Mouse (Mus musculus) limb, embryonic 12.5 days (tissue): ENCODE data around the gene Slc35b3. TPM values are rescaled to one million over a fixed set of nuclear protein-coding genes. Genes with fewer than 3 reads are reported as not detected.

Experiments
- ATAC-seq: fragments of 200-750 bp; cut with Nextera tagmentation; 2 replicates; pipeline ENCODE4 v1.8.0; 2017; ENCODE audit warnings: low read depth, moderate TSS enrichment; ENCODE audit not compliant: insufficient number of reproducible peaks, insufficient read depth, low FRiP score, low TSS enrichment
- H3K27ac ChIP-seq: fragments of 300-500 bp; sonication (generic); 2 replicates; pipeline ENCODE4 v1.5.1; 2016; ENCODE audit warnings: mild to moderate bottlenecking, moderate library complexity
- H3K27me3 ChIP-seq: fragments of 300-500 bp; sonication (generic); 2 replicates; pipeline ENCODE4 v1.6.1; 2016; ENCODE audit warnings: mild to moderate bottlenecking, moderate library complexity
- H3K36me3 ChIP-seq: fragments of 300-500 bp; sonication (generic); 2 replicates; pipeline ENCODE4 v1.6.1; 2016; ENCODE audit warnings: mild to moderate bottlenecking, moderate library complexity
- H3K4me1 ChIP-seq: fragments of 300-500 bp; sonication (generic); replicated peaks from 2 replicates; pipeline ENCODE4 v1.6.1; 2016
- H3K4me2 ChIP-seq: fragments of 300-500 bp; sonication (generic); 2 replicates; pipeline ENCODE4 v1.6.1; 2016; ENCODE audit warnings: mild to moderate bottlenecking, moderate library complexity
- H3K4me3 ChIP-seq: fragments of 300-500 bp; sonication (generic); replicated peaks from 2 replicates; pipeline ENCODE4 v1.5.1; 2016; ENCODE audit warnings: mild to moderate bottlenecking
- H3K9ac ChIP-seq: fragments of 300-500 bp; sonication (generic); replicated peaks from 2 replicates; pipeline ENCODE4 v1.6.1; 2016; ENCODE audit warnings: mild to moderate bottlenecking, moderate library complexity
- H3K9me3 ChIP-seq: fragments of 300-500 bp; sonication (generic); 2 replicates; pipeline ENCODE4 v1.6.1; 2016; ENCODE audit warnings: mild to moderate bottlenecking, moderate library complexity
- WGBS: fragments of 180-500 bp; shearing (Covaris S2); methylation state at CpG from one replicate; pipeline ENCODE4 v1.1.7; 2016; 5-methylcytosine and 5-hydroxymethylcytosine counted together
- polyA plus RNA-seq: library from polyadenylated mRNA; unstranded; fragments of >200 nt; fragmentation: Nextera tagmentation; extraction: Ambion mirVana; gene quantifications from 2 replicates; pipeline ENCODE4 v1.2.1, GENCODE M21; 2016

Gene Slc35b3
- polyA plus RNA-seq, 1 experiment from 2014 or later: 32.9 TPM

DNA sequence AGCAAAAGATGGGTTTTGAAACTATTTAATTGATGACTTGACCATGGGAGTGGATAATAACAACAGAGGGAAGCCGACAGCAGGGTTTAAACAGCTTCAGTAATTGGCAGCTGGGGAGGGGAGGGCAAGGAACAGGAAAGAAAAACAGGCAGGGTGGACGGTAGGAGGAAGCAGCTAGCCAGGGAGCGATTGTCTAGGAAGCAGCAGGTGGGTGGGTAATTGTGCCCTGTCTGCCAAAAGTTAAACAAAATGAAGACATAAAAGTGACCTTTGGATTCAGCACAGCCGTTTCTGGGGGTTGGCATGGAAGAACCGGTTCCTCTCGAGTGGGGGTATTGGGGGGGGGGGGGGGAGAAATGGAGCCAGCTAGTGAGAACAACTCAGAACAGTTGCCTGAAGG lies 11.9 kb upstream of the Slc35b3 start:
- 21% methylated on average over 6 of the region's 6 CpGs for WGBS
- Histone ChIP-seq H3K27ac (no peak overlapping the region), H3K27me3 (no peaks in the 10 kb centered on the region), H3K4me3 (no peak overlapping the region), H3K9me3 (0 out of 2 replicates have a peak, but pooled peaks cover 5% of the 10 kb centered on the region), H3K9ac (no peak overlapping the region), H3K4me2 (no peak overlapping the region), H3K36me3 (no peaks in the 10 kb centered on the region), H3K4me1 (peaks cover 9% of the 10 kb centered on the region)
- ATAC-seq: no peak

DNA sequence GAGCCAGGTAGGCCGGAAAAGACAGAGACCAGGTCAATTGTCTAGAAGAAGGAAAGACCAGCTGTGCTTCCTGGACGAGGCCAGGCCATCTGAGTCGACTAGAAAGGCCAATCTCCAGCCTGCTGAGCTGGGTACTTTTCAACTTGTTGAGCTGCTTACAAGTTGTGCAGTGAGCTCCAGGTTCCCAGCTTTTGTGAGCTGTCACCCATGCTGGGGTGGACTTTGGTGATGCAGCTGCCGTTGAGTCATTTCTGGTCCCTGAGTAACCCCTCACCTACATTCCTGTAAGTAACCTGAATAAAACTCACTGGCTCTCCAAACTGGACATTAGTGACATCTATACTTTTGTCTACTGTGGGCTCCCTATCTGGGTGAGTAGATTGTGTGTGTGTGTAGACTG lies 10.4 kb upstream of the Slc35b3 start:
- no peaks in the 10 kb centered on the region for H3K27me3 ChIP-seq
- no peaks in the 10 kb centered on the region for H3K4me1 ChIP-seq
- H3K36me3 ChIP-seq: no peaks in the 10 kb centered on the region
- ATAC-seq: no peak
- no peak overlapping the region for H3K4me2 ChIP-seq
- H3K9ac ChIP-seq: no peak overlapping the region
- H3K9me3 ChIP-seq: 0 out of 2 replicates have a peak, but pooled peaks cover 5% of the 10 kb centered on the region
- WGBS: 72% methylated on average over 4 of the region's 4 CpGs
- no peak overlapping the region for H3K27ac ChIP-seq
- H3K4me3 ChIP-seq: no peak overlapping the region

DNA sequence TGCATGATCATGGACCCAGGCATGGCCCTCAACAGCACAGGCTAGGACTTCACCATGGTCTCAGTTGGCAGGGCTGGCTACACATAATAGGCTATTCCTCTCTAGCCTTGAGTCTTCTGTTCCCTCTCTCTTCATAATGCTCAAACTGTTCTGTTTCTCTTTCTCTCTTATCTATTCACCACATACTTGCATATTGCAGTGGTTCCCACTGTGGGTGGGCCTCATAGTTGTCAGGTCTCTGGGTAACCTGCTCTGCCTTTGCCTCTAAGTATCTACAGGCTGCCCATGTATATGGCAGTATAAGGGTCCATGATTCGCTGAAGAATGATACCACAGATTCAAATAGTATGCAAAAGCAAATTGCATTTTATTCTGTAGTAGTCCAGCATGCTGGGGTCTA lies 6.8 kb upstream of the Slc35b3 start:
- no peaks in the 10 kb centered on the region for H3K36me3 ChIP-seq
- 78% methylated on average over 1 of the region's 1 CpGs for WGBS
- no peaks in the 10 kb centered on the region for H3K4me1 ChIP-seq
- no peak overlapping the region for H3K27ac ChIP-seq
- H3K9ac ChIP-seq: no peak overlapping the region
- no peak overlapping the region for H3K4me2 ChIP-seq
- no peaks in the 10 kb centered on the region for H3K27me3 ChIP-seq
- no peak for ATAC-seq
- no peak overlapping the region for H3K4me3 ChIP-seq
- H3K9me3 ChIP-seq: 0 out of 2 replicates have a peak, but pooled peaks cover 5% of the 10 kb centered on the region

DNA sequence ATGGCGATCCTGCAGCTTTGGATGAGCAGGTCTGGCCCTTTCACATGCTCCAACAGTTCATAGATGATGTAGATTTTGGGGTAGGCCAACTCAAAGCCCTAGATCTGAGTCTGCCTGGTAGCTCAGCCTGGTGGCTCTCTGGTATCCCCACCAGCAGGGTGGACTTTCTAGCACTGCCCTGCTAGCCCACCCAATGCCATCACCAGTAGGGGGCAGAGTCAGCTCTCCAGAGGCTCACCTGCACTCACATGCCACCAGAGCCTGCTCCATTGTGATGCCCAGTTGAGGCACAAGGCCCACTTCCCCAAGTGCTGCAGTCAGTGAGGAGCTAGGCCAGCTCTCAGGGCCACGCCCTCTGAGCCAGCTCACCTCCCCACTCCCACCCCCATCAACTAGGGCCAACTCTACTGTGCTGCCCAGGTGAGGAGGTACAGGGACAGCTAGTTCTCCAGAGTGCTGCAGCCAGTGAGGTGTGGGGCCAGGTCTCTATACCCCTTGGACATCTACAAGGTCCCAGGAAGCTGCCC lies 6.3 kb upstream of the Slc35b3 start:
- Histone ChIP-seq H3K9ac (no peak overlapping the region), H3K4me2 (no peak overlapping the region), H3K9me3 (0 out of 2 replicates have a peak, but pooled peaks cover 5% of the 10 kb centered on the region), H3K4me3 (no peak overlapping the region), H3K27ac (no peak overlapping the region), H3K27me3 (no peaks in the 10 kb centered on the region), H3K36me3 (no peaks in the 10 kb centered on the region), H3K4me1 (no peaks in the 10 kb centered on the region)
- no peak for ATAC-seq
- WGBS: 89% methylated on average over 2 of the region's 2 CpGs

DNA sequence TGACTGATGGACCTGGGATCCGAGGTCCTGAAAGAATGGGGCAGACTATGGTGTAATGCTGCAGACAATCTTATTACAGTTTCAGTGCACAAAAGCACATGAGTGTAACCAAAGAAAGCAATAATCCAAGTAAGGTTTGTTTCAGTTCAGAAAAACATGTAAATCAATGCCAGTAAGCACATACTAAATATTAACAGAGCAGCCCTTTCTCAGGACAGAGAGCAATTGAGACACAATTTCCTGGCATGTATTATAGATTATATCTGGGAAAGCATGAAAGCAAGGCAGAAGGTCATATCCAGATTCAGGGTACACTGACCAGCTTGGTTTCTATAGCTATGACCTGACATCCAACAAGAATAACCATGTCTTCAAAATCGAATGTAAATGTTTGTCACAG lies 2.1 kb upstream of the Slc35b3 start:
- Histone ChIP-seq H3K36me3 (no peaks in the 10 kb centered on the region), H3K9ac (no peak overlapping the region), H3K4me3 (no peak overlapping the region), H3K27me3 (no peaks in the 10 kb centered on the region), H3K4me1 (peaks cover 7% of the 10 kb centered on the region; the same call in 1 of the 2 replicates), H3K9me3 (no peaks in the 10 kb centered on the region), H3K27ac (no peak overlapping the region), H3K4me2 (no peak overlapping the region)
- ATAC-seq: no peak
- WGBS: 78% methylated on average over 2 of the region's 2 CpGs

DNA sequence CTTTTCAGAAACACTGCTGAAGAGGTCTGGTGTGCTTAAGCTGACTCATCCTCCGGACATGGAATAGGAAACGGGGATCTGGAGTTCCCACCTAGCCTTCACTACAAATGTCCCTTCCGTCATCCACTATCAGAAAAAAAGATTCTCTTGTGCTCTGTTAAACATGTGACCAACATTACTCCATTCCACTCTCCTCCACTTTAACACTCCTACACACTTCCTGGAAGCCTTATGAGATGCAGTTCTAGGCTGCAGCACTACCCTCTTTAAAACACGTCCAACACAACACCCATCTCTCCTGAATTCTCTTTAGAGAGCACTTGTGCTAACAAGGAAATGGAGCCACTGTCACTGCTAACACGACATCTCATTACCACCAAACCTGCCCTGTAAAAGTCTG lies 2.6 kb downstream of the Slc35b3 start:
- Histone ChIP-seq H3K27me3 (no peaks in the 10 kb centered on the region), H3K4me1 (peaks cover 7% of the 10 kb centered on the region; the same call in 1 of the 2 replicates), H3K9ac (no peak overlapping the region), H3K4me2 (no peak overlapping the region), H3K27ac (no peak overlapping the region), H3K36me3 (peaks cover 27% of the 10 kb centered on the region), H3K4me3 (no peak overlapping the region), H3K9me3 (no peaks in the 10 kb centered on the region)
- WGBS: 85% methylated on average over 5 of the region's 5 CpGs
- ATAC-seq: no peak

DNA sequence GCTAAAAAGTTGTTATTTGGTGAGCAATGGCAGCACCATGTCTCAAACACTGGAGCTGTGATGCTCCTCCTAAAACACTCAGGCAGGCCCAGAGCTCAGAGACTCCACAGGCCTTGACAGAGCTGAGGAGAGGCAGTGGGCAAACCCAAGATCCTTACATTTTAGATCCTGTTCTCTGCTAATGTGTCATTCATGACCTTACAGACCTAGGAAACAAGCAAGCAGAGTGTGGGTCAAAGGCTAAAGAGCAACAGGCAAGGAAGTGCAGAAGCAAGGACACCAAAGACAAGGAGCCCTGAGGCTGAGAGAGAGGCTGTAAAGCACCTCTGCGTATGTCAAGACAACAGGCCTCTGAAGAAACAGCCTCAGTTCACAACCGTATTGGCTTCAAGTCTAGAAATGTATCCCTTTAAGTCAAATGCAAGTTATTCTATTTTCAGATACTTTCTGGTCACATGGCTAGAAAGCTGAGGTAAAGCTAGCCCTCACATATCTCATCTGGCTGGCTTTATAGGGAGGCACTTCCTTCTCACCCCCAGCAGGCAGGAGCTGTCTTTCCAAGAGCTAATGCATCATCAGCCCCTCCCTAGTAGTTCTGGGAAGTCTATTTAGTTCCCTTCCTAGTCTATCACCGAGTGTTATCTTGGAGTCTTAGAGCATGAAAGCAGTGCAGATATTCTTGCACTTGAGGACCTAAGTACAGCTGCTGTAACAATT lies 14.2 kb downstream of the Slc35b3 start:
- WGBS: 91% methylated on average over 3 of the region's 3 CpGs
- no peaks in the 10 kb centered on the region for H3K4me1 ChIP-seq
- H3K27ac ChIP-seq: no peak overlapping the region
- H3K36me3 ChIP-seq: peaks cover 63% of the 10 kb centered on the region
- H3K4me2 ChIP-seq: no peak overlapping the region
- H3K4me3 ChIP-seq: no peak overlapping the region
- H3K9me3 ChIP-seq: no peaks in the 10 kb centered on the region
- no peaks in the 10 kb centered on the region for H3K27me3 ChIP-seq
- ATAC-seq: no peak
- no peak overlapping the region for H3K9ac ChIP-seq

DNA sequence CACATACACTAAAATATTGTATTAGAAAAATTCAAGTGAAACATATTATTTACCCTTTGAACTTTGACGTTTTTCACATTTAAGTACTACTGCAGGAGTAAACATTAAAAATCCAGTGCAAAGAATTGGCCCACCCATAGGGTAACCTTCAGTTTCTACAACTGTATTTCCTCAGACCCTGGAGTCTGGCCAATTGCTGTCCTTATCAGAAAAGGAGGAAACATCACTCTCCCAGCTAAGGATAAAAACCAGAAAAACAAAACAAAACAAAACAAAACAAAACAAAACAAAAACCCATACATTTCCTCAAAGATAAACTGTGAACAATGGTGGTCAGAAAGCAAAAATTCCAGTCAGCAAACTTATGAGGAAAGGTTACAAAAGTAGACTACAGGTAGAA lies 14.9 kb downstream of the Slc35b3 start:
- Histone ChIP-seq H3K4me2 (no peak overlapping the region), H3K9me3 (no peaks in the 10 kb centered on the region), H3K27ac (no peak overlapping the region), H3K36me3 (peaks cover 66% of the 10 kb centered on the region), H3K4me1 (no peaks in the 10 kb centered on the region), H3K27me3 (no peaks in the 10 kb centered on the region), H3K9ac (no peak overlapping the region), H3K4me3 (no peak overlapping the region)
- 83% methylated on average over 1 of the region's 1 CpGs for WGBS
- no peak for ATAC-seq

DNA sequence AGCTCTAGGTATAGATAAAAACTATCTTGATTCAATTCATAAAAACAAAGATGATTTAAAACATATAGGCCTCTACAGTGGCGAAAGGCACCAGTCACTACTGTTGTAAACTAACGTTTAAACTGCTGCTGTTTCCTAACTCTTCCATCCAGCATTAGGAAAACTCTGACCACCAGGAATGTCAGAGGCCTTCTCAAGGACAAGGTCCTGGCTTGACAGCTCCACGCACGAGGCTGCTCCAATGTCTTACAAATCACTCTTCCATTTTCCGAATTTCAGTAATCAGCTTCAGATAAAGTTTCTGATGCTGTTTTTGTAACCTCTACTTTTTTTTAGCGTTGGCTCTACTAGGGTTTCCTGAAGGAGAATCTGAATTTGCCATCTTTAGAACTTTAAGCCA lies 15.7 kb downstream of the Slc35b3 start:
- Histone ChIP-seq H3K27ac (no peak overlapping the region), H3K4me2 (no peak overlapping the region), H3K27me3 (no peaks in the 10 kb centered on the region), H3K36me3 (peaks cover 66% of the 10 kb centered on the region), H3K4me3 (no peak overlapping the region), H3K4me1 (no peaks in the 10 kb centered on the region), H3K9me3 (no peaks in the 10 kb centered on the region), H3K9ac (no peak overlapping the region)
- ATAC-seq: no peak
- 89% methylated on average over 6 of the region's 6 CpGs for WGBS

DNA sequence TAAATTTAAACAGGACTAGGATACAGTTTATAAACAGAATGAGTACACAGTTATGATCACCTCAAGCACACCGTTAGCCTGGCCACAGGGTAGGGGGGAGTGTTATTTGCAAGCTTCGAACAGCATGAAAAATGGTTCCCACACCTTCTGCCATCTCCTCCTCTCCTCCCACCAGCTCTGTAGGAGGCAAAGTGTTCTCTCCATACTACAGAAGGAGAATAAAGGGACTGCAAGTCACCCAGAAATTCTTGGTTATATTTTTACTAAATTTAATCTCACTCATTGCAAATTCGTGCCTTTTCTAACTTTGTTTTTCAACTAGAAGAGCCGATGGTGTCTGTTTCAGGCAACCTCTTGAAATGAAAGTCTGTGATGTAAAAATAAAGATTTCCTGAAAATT lies 18.9 kb downstream of the Slc35b3 start:
- no peak overlapping the region for H3K4me2 ChIP-seq

DNA sequence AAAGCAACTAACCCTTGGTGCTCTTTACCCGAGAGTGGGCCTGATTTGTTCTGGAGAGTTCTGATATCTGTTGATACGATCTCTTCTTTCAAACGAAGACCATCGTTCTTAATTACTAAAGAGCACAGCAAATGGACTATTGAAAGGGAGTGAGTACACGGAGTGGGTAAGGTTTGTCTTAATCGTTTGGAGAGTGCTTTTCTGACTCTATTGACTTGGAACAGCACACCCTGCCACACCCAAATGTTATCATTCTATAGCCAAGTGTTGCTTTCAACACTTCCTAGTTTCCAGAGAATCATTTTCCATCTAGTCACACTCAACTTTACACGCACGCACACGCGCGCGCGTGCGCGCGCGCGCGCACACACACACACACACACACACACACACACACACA lies 19.4 kb downstream of the Slc35b3 start:
- no peak overlapping the region for H3K4me3 ChIP-seq
- H3K4me2 ChIP-seq: no peak overlapping the region
- H3K36me3 ChIP-seq: peaks cover 73% of the 10 kb centered on the region
- 93% methylated on average over 19 of the region's 19 CpGs for WGBS
- H3K9ac ChIP-seq: no peak overlapping the region
- H3K4me1 ChIP-seq: no peaks in the 10 kb centered on the region
- H3K27ac ChIP-seq: no peak overlapping the region
- no peak for ATAC-seq
- H3K9me3 ChIP-seq: no peaks in the 10 kb centered on the region
- no peaks in the 10 kb centered on the region for H3K27me3 ChIP-seq

More for the DNA sequence above, 18.9 kb downstream of the Slc35b3 start:
- 91% methylated on average over 4 of the region's 4 CpGs for WGBS
- Histone ChIP-seq H3K9me3 (no peaks in the 10 kb centered on the region), H3K4me3 (no peak overlapping the region), H3K27me3 (no peaks in the 10 kb centered on the region), H3K4me1 (no peaks in the 10 kb centered on the region), H3K9ac (no peak overlapping the region), H3K36me3 (peaks cover 73% of the 10 kb centered on the region), H3K27ac (no peak overlapping the region)
- ATAC-seq: no peak

DNA sequence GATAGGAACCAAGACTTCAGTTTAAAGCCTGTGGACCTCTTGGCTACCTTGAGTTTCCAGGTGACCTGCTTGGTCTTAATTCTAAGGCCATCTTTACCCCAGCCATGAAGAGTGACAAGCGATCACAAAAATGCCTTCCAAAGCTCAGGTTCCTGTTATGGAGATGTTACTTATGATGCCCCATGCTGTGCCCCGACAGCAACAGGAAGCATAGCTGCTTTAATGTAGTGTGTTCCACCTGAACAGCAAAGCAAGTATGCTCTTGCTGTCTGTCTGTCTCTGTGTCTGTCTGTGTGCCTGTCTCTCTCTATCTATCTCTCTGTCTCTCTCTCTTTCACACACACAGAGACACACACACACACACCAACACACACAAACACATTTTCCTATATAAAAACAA lies 22.2 kb downstream of the Slc35b3 start:
- Histone ChIP-seq H3K27ac (no peak overlapping the region), H3K4me2 (no peak overlapping the region), H3K27me3 (no peaks in the 10 kb centered on the region), H3K36me3 (peaks cover 81% of the 10 kb centered on the region), H3K4me1 (no peaks in the 10 kb centered on the region), H3K4me3 (no peak overlapping the region), H3K9ac (no peak overlapping the region), H3K9me3 (no peaks in the 10 kb centered on the region)
- ATAC-seq: no peak
- WGBS: 93% methylated on average over 2 of the region's 2 CpGs
